Mouse (Mus musculus) kidney, embryonic 14.5 days (tissue): ENCODE results near the gene Telo2. TPM values are rescaled to one million over a fixed set of nuclear protein-coding genes. Genes with fewer than 3 reads are reported as not detected.

ENCODE experiments used
- ATAC-seq: fragments of 200-750 bp; cut with Nextera tagmentation; 2 replicates; pipeline ENCODE4 v1.8.0; 2017; ENCODE audit warnings: moderate number of reproducible peaks, mild to moderate bottlenecking, moderate TSS enrichment, moderate library complexity; ENCODE audit not compliant: low FRiP score, low TSS enrichment
- H3K27ac ChIP-seq: fragments of 300-500 bp; sonication (generic); 2 replicates; pipeline ENCODE4 v1.5.1; 2014; ENCODE audit warnings: low read depth, mild to moderate bottlenecking, low read length, moderate library complexity, mixed read lengths
- H3K27me3 ChIP-seq: fragments of 300-500 bp; sonication (generic); 2 replicates; pipeline ENCODE4 v1.6.1; 2014; ENCODE audit warnings: mild to moderate bottlenecking, low read length; ENCODE audit not compliant: control insufficient read depth, insufficient read depth
- H3K36me3 ChIP-seq: fragments of 300-500 bp; sonication (generic); 2 replicates; pipeline ENCODE4 v1.6.1; 2014; ENCODE audit warnings: low read length, mixed read lengths; ENCODE audit not compliant: control insufficient read depth, insufficient read depth
- H3K4me1 ChIP-seq: fragments of 300-500 bp; sonication (generic); 2 replicates; pipeline ENCODE4 v1.6.1; 2014; ENCODE audit warnings: low read length, mixed read lengths; ENCODE audit not compliant: control insufficient read depth, insufficient read depth
- H3K4me2 ChIP-seq: fragments of 300-500 bp; sonication (generic); replicated peaks from 2 replicates; pipeline ENCODE4 v1.6.1; 2014; ENCODE audit warnings: low read depth, mild to moderate bottlenecking, low read length
- H3K4me3 ChIP-seq: fragments of 300-500 bp; sonication (generic); 2 replicates; pipeline ENCODE4 v1.5.1; 2014; ENCODE audit warnings: mild to moderate bottlenecking, low read length
- H3K9ac ChIP-seq: fragments of 300-500 bp; sonication (generic); 2 replicates; pipeline ENCODE4 v1.6.1; 2014; ENCODE audit warnings: low read depth, mild to moderate bottlenecking, low read length, moderate library complexity
- H3K9me3 ChIP-seq: fragments of 300-500 bp; sonication (generic); 2 replicates; pipeline ENCODE4 v1.6.1; 2016; ENCODE audit warnings: low read length; ENCODE audit not compliant: control insufficient read depth
- WGBS: fragments of 180-500 bp; shearing (Covaris S2); extraction: QIAGEN DNeasy Blood & Tissue Kit; methylation state at CpG from one replicate; pipeline ENCODE4 v1.1.7; 2014; 5-methylcytosine and 5-hydroxymethylcytosine counted together
- polyA plus RNA-seq: library from polyadenylated mRNA; unstranded; fragments of >200 nt; fragmentation: Nextera tagmentation; extraction: Ambion mirVana; gene quantifications from 2 replicates; pipeline ENCODE4 v1.2.1, GENCODE M21; 2014

Gene Telo2
- polyA plus RNA-seq, 1 experiment from 2014 or later: 44.8 TPM

DNA sequence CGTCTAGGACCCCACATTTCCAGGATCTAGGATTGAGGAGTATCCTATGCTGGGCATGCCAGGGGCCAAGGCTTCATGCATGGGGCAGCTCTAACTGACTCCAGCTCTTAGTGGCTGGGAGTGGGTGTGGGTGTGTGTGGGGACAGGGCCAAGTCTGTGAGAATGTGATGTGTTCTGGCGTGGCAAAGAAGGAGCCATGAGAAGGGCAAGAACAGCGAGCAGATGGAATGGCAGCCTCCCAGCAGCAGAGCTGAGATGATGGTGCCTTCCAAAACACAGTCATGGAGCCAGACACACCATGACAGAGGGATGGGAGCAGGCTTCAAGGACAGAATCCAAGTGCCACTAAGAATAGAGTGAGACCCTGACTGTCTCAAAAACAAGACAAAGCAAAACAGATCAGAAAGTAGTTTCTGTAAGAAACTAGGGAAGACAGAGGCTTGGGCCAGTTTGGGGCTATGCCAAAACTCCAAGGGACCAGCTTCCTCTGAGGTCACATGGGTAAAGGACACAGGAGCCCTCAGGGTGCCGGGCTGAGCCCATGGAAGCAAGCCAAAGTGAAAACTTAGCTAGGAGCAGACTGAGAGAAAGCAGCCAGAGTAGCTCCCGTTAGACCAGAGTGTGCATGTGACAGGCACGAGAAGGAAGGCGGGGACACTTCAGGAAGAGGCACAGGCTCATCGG is 3.9 kb downstream of the Telo2 start:
- H3K9me3 ChIP-seq: no peaks in the 10 kb centered on the region
- H3K36me3 ChIP-seq: peaks cover 38% of the 10 kb centered on the region
- no peak overlapping the region for H3K4me2 ChIP-seq
- H3K9ac ChIP-seq: 0 out of 2 replicates have a peak overlapping the region, but pooled peaks have one; percentile 4
- H3K27me3 ChIP-seq: no peaks in the 10 kb centered on the region
- ATAC-seq: no peak
- 88% methylated on average over 8 of the region's 8 CpGs for WGBS
- H3K4me1 ChIP-seq: peaks cover 9% of the 10 kb centered on the region; the same call in 1 of the 2 replicates
- no peak overlapping the region for H3K4me3 ChIP-seq
- H3K27ac ChIP-seq: no peak overlapping the region

GRCm38 (mm10) chr17:25111220-25111619 is 4.5 kb downstream of the Telo2 start:
- H3K9me3 ChIP-seq: no peaks in the 10 kb centered on the region

DNA sequence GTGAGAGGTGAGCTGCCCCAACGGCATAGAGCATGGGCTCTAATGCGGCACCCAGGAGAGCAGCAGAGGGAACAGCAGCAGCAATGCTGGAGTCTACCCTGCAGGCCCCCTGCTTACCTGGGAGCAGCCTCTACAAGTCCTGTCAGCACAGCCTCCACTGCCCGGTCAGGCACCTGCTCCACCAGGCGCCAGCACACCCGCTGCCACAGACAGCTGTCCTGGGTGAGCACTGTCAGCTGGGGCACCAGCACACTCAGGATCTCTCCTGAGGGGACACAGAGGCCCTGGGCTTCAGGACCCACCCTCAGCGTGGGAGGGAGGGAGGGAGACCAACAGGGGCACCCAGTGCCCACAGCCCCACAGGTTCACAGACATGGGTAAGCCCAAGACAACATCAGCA is 5.2 kb downstream of the Telo2 start:
- H3K4me1 ChIP-seq: peaks cover 5% of the 10 kb centered on the region; the same call in 1 of the 2 replicates
- no peak overlapping the region for H3K4me2 ChIP-seq
- no peak overlapping the region for H3K27ac ChIP-seq
- no peaks in the 10 kb centered on the region for H3K27me3 ChIP-seq
- no peak overlapping the region for H3K9ac ChIP-seq
- no peaks in the 10 kb centered on the region for H3K9me3 ChIP-seq
- ATAC-seq: no peak
- 93% methylated on average over 6 of the region's 6 CpGs for WGBS
- no peak overlapping the region for H3K4me3 ChIP-seq
- peaks cover 47% of the 10 kb centered on the region for H3K36me3 ChIP-seq

More at GRCm38 (mm10) chr17:25111220-25111619, 4.5 kb downstream of the Telo2 start:
- Histone ChIP-seq H3K27me3 (no peaks in the 10 kb centered on the region), H3K4me1 (peaks cover 8% of the 10 kb centered on the region; the same call in 1 of the 2 replicates), H3K36me3 (peaks cover 43% of the 10 kb centered on the region), H3K27ac (no peak overlapping the region), H3K4me3 (no peak overlapping the region), H3K4me2 (no peak overlapping the region), H3K9ac (no peak overlapping the region)
- 93% methylated on average over 5 of the region's 5 CpGs for WGBS
- ATAC-seq: no peak

- Histone ChIP-seq H3K9ac (no peak overlapping the region), H3K4me2 (no peak overlapping the region), H3K36me3 (peaks cover 57% of the 10 kb centered on the region), H3K4me3 (no peak overlapping the region), H3K27me3 (no peaks in the 10 kb centered on the region), H3K4me1 (peaks cover under 1% of the 10 kb centered on the region; the same call in 1 of the 2 replicates), H3K9me3 (no peaks in the 10 kb centered on the region), H3K27ac (no peak overlapping the region)
- 67% methylated on average over 2 of the region's 2 CpGs for WGBS
- ATAC-seq: peak; percentile 51; the same call in 1 of the 2 replicates
Observed at GRCm38 (mm10) chr17:25109578-25109977, 6.2 kb downstream of the Telo2 start.

DNA sequence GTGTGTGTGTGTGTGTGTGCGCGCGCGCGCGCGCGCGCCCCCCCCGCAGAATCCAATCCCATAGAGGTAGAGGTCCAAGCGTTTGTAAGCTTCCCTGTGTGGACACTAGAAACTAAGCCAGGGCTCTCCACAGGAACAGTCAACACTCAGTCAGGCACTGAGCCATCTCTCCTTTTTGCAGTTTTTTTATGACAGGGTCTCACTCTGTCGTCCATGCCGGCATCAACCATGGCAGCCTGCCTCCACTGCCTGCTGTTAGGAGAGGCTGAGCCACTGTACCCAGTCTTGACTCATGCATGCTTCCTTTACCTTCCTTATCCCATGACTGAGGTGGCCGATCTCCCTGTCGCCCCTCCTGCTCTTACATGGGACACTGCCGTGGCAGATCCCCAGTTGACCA is 8.0 kb downstream of the Telo2 start:
- WGBS: 92% methylated on average over 10 of the region's 16 CpGs
- Histone ChIP-seq H3K4me1 (no peaks in the 10 kb centered on the region), H3K27ac (no peak overlapping the region), H3K4me3 (no peak overlapping the region), H3K9ac (no peak overlapping the region), H3K27me3 (no peaks in the 10 kb centered on the region), H3K9me3 (no peaks in the 10 kb centered on the region), H3K4me2 (no peak overlapping the region), H3K36me3 (peaks cover 72% of the 10 kb centered on the region)
- no peak for ATAC-seq

GRCm38 (mm10) chr17:25101338-25101737 is 14.4 kb downstream of the Telo2 start:
- no peaks in the 10 kb centered on the region for H3K9me3 ChIP-seq
- no peaks in the 10 kb centered on the region for H3K4me1 ChIP-seq
- no peaks in the 10 kb centered on the region for H3K27me3 ChIP-seq
- H3K4me3 ChIP-seq: no peak overlapping the region
- no peak for ATAC-seq
- H3K4me2 ChIP-seq: no peak overlapping the region
- H3K27ac ChIP-seq: no peak overlapping the region
- WGBS: 95% methylated on average over 11 of the region's 11 CpGs
- H3K9ac ChIP-seq: no peak overlapping the region
- peaks cover 84% of the 10 kb centered on the region for H3K36me3 ChIP-seq

- H3K36me3 ChIP-seq: peaks cover 73% of the 10 kb centered on the region
- no peak for ATAC-seq
- no peak overlapping the region for H3K27ac ChIP-seq
- H3K4me2 ChIP-seq: no peak overlapping the region
- H3K9ac ChIP-seq: no peak overlapping the region
- no peaks in the 10 kb centered on the region for H3K9me3 ChIP-seq
- WGBS: 93% methylated on average over 6 of the region's 6 CpGs
- H3K4me3 ChIP-seq: no peak overlapping the region
- no peaks in the 10 kb centered on the region for H3K4me1 ChIP-seq
- no peaks in the 10 kb centered on the region for H3K27me3 ChIP-seq
Observed at GRCm38 (mm10) chr17:25100052-25100451, 15.7 kb downstream of the Telo2 start.

DNA sequence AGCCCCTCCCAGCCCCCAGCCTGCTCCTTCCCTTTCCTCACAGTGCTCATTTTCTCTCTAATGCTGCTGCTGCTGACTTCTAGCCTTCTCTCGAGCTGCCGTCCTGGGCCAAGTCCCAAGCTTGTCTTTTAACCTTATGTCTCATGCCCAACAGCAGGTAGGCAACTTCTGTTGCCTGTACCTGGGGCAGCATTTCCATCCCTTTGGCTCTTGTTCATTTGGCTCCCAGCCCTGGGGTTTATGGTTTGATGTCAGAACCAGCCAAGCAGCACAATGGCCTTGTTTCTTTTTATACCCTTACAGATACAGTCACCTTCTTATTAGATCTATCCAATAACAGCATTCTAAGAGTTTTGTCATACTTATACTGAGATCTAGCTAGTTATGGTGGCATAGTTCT is 19.5 kb downstream of the Telo2 start:
- H3K4me2 ChIP-seq: no peak overlapping the region
- ATAC-seq: no peak
- H3K9ac ChIP-seq: no peak overlapping the region
- WGBS: 95% methylated on average over 2 of the region's 2 CpGs
- H3K36me3 ChIP-seq: peaks cover 40% of the 10 kb centered on the region
- no peaks in the 10 kb centered on the region for H3K9me3 ChIP-seq
- H3K27ac ChIP-seq: no peak overlapping the region
- H3K4me3 ChIP-seq: no peak overlapping the region
- H3K4me1 ChIP-seq: no peaks in the 10 kb centered on the region
- no peaks in the 10 kb centered on the region for H3K27me3 ChIP-seq

DNA sequence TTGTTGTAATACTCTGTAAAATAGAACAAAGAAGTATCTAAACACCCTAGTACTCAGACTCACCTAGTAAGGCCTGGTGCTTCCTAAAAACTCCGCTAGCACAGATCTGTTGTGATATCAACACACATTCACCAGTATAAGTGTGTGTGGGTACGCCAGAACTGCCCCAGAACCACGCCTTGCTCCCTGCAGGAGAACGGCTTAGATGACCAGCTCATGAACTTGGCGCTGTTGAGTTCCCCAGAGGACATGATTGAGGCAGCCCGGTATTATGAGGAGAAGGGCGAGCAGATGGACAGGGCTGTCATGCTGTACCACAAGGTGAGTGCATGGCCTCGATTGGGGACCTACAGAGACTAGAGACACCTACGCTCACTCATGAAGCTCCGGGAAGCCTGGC is 25.3 kb downstream of the Telo2 start:
- Histone ChIP-seq H3K27ac (no peak overlapping the region), H3K36me3 (peaks cover 10% of the 10 kb centered on the region; the same call in 1 of the 2 replicates), H3K4me3 (no peak overlapping the region), H3K4me2 (no peak overlapping the region), H3K9me3 (no peaks in the 10 kb centered on the region), H3K27me3 (no peaks in the 10 kb centered on the region), H3K4me1 (no peaks in the 10 kb centered on the region), H3K9ac (no peak overlapping the region)
- ATAC-seq: no peak
- WGBS: 95% methylated on average over 10 of the region's 10 CpGs
